Mouse (Mus musculus): ENCODE measurements around the gene Zfhx2.

Gene Zfhx2

GRCm38 (mm10) chr14:55105836-55106809, 14.0 kb upstream of the Zfhx2 start, which contains the start of gene Ap1g2:
TSS of gene Ap1g2 (minus strand) at chr14:55106593.
- no peak for DNase-seq (ENCODE audit: low read depth, low spot score)

- no peak for DNase-seq (ENCODE audit: low read depth, low spot score)
These were observed 13.3 kb upstream of the Zfhx2 start for GRCm38 (mm10) chr14:55105386-55105785.

DNA sequence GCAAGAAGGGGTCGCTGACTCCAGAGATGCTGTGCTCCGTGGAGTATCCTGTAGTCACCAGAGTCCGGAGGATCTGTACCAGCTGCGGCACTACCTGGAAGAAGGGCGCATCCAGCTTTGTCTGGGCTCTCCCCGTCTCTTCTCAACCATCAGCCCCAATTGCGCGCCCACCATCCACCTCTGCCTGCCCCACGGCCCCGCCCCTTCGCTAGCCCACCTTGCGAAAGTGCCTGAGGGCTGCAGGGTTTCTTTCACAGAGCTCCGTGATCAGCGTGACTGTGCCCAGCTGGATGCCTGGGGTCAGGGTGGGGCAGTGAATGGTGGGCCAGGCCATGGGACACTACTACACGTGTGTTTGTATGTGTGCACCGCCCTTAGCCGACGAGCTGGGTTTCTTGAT, 12.2 kb upstream of the Zfhx2 start:
- DNase-seq (ENCODE audit: low read depth, low spot score): no peak

DNA sequence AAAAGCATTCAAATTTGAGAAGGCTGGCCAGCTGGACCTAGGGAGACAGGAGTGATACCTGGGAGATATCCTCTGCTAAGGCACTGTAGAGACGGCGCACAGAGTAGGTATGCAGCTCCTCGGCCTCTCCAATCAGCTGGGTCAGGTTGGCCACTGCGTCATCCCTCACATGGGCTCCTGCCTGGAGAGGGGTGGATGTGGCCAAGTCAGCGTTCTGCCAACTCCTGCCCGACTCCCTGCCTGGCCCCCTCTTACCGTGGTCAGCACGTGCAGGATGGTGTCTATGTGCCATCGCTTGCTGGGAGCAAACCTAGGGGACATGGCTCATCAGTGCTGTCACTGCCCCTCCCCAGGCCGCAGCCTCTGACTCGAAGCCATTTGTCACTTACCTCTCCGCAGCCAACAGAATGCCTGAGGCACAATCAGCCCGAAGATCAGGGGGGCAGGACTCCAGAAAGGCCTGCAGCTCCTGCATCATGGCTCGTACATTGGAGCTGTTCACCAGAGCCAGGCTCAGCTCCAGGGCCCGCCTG, 10.2 kb upstream of the Zfhx2 start:
- no peak for DNase-seq (ENCODE audit: low read depth, low spot score)

DNA sequence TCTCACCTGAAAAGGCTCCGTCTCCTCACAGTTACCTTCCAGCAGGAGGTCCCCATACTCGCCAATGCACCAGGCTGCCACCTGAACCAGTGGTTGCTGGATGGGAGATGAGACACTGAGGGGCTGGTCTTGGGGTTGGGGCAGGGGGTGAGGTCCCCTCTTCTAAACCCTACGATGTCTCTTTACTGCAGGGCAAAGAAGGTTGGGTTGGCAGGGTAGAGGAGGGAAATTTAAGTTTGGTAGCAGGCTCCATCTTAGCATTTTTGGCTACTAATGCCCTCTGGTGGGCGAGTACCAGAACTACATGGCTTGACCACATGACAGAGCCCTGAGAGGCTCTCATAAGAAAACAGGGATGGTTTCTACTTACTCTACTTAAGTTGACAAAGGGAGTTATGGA, 9.5 kb upstream of the Zfhx2 start:
- no peak for DNase-seq (ENCODE audit: low read depth, low spot score)

- no peak for DNase-seq (ENCODE audit: low read depth, low spot score)
These were observed 5.9 kb upstream of the Zfhx2 start for GRCm38 (mm10) chr14:55098067-55098466.

DNA sequence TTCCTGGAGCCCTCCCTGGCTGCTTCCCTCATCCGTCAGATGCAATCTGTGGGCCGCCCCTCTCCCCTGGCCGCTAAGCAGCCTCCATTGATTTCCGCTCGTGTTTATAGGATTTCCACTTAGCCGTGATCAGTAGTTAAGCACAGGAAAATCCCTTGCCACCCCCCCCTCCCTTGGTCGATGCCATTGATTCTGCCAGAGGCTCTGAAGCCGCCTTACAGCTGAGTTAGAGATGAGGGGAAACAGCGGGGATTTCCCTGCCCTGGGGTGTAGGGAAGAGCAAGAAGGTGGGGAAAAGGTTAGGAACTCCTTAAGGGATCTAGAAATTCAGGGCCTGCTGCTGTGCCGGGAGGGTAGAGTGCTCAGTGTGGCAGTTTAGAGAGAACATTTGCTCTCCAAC, 5.5 kb upstream of the Zfhx2 start:
- no peak for DNase-seq (ENCODE audit: low read depth, low spot score)

DNA sequence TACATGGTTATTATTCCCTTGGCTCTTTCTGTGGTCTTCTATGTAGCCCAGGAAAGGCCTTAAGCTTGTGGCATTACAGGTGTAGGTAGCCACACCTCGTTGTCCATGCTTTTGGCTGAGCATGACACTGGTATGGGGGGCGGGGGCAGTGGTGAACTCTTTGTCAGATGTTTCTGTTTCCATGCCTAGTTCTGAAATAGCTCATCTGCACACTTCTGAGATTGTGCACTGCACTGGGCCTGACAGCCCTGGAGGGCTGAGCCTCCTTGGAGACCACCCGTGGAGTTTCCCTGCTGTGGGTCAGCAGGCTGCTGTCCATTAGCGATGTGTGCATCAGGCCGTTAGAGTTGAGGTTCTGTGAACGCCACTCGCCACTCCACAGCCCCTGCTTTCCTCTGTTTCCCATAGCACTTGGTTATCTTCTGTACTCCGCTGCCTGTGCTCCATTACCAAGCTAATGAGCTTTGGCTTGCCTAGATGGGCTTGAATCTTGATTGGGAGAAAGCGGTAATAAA, 4.5 kb upstream of the Zfhx2 start:
- DNase-seq (ENCODE audit: low read depth, low spot score): no peak

DNA sequence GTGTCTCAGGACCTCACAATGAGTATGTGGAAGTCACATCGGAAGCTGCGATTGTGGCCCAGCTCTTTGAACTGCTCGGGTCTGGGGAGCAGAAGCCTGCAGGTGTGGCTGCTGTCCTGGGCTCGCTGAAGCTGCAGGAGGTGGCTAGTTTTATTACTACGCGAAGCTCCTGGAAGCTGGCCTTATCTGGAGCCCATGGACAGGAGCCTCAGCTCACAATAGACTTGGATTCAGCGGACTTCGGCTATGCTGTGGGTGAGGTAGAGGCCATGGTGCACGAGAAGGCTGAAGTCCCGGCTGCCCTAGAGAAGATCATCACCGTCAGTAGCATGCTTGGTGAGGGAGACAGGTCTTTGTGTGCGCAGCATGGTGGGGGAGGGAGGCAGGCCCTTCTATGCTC, 3.5 kb upstream of the Zfhx2 start:
- DNase-seq (ENCODE audit: low read depth, low spot score): no peak

GRCm38 (mm10) chr14:55095263-55095662, 3.1 kb upstream of the Zfhx2 start:
- no peak for DNase-seq (ENCODE audit: low read depth, low spot score)

DNA sequence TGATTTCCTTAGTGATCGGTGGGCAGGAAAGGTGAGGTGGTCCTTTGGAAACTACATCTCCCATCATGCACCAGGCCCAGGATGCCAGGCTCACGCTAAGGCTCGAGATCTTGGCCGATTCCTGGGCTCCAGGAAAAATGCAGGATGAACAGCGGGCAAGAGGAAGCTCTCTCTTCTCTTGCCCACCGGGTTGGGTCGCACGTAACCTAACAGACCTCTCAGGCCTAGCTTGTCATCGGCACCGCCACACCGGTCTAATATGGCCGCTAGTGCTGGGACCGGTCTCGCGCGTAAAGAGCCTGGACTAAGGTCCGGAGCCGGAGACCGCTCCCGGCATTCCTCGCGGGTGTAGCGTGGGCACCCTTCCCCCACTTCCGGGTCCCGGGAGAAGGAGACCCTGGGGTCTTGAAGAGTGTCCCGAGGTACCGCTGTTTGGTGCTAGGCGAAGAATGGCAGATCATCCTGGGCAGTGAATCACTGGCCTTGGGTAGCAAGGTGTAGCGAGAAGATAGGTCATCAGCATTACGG, 2.6 kb upstream of the Zfhx2 start, which contains the start of gene Thtpa:
TSS of gene Thtpa (plus strand) at position 81 of the 528 bp plus-strand sequence.
- DNase-seq (ENCODE audit: low read depth, low spot score): peak; percentile 69

GRCm38 (mm10) chr14:55093927-55094326, 1.8 kb upstream of the Zfhx2 start:
- no peak for DNase-seq (ENCODE audit: low read depth, low spot score)

- no peak for DNase-seq (ENCODE audit: low read depth, low spot score)
These were observed 787 bp downstream of the Zfhx2 start for GRCm38 (mm10) chr14:55091209-55091865.

GRCm38 (mm10) chr14:55089199-55089947, 2.8 kb downstream of the Zfhx2 start:
- DNase-seq (ENCODE audit: low read depth, low spot score): no peak

GRCm38 (mm10) chr14:55086009-55086514, 6.1 kb downstream of the Zfhx2 start:
- no peak for DNase-seq (ENCODE audit: low read depth, low spot score)

DNA sequence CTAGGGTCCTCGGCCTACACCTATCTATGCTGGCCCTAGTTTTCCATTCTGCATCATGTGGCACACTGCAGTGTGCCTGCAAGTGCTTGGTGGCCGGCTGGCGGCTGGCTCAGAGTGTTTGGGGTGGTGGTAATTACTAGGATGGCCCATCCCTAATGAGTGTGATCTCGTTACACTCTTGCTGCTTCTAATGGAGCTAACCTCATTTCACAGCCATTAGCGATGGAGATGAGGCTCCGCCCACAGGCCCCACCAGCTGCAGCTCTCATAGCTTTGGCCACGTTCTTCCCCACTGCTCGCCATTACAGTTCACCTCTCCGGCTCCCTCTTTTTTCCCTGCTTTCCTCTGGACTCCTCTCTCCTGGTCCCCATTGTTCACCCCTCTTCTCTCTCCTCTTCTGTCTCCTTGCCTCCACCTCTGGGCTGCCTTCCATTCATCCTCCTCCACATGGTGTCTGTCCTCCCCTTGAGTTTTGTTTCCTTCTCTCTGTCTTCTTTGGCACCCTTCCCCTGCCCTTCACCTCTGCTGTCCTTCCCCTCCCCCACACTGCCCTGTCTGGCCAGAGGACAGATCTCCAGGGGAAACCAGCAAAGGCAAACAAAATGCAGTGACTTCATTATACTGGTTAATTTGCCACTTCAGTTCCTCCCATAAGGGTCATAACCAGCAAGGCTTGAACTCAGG, 6.7 kb downstream of the Zfhx2 start:
- no peak for DNase-seq (ENCODE audit: low read depth, low spot score)

- no peak for DNase-seq (ENCODE audit: low read depth, low spot score)
These were observed 8.6 kb downstream of the Zfhx2 start for GRCm38 (mm10) chr14:55083481-55083880.

GRCm38 (mm10) chr14:55081105-55081504, 11.0 kb downstream of the Zfhx2 start:
- DNase-seq (ENCODE audit: low read depth, low spot score): no peak

DNA sequence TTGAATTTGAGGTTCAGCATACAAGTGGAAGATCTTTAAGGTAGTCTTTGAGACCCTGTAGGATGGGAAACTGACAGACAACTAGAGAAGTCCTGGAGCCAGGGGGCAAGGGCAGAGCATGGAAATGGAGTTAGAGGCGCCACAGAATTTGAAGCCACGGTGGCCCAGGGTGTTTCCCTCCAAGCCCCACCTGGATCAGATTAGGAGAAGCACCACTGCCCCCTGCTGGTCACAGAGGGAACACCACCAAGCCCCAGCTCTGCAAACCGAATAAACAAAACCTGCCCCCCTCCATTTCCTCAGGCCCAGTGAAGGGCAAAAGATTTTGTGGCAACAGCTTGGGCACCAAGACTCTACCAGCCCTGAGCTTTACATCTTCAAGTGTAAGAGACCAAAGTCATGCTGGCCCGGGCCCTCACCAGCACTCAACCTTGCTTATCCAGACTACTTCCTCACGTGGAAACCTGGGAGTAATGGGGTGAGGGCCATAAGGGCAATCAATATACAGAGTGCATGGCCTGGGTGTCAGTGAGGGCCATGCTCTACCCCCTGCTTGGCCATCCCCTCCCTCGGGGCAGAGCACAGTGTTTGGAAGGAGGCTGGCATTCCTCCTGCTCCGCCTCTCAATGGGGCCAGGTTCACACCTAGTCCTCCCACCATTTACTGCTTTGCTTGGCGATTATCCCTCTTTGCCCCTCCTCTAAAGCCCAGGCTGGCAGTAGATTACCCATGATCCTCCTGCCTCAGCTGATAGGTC, 12.7 kb downstream of the Zfhx2 start:
- peak; percentile 59 for DNase-seq (ENCODE audit: low read depth, low spot score)

Data from retina, adult 2 months (tissue).